Mouse (Mus musculus) liver, embryonic 15.5 days (tissue): Measurements from ENCODE around the gene Cenpo. TPM values are rescaled to one million over a fixed set of nuclear protein-coding genes. Genes with fewer than 3 reads are reported as not detected.
A peak's percentile ranks its signal among the peaks of the same experiment; 100 is the strongest.
"Not testable (repeated sequence)": the region's sequence is repeated elsewhere in the genome, so short reads cannot be mapped to it uniquely, and the experiment has no call there.

Source experiments
- ATAC-seq: fragments of 200-750 bp; cut with Nextera tagmentation; 2 replicates; pipeline ENCODE4 v1.8.0; 2017; ENCODE audit warnings: moderate number of reproducible peaks, mild to moderate bottlenecking, moderate library complexity; ENCODE audit not compliant: insufficient read depth
- H3K27ac ChIP-seq: fragments of 300-500 bp; sonication (generic); replicated peaks from 2 replicates; pipeline ENCODE4 v1.5.1; 2015; ENCODE audit warnings: mild to moderate bottlenecking, inconsistent platforms
- H3K27me3 ChIP-seq: fragments of 300-500 bp; sonication (generic); 2 replicates; pipeline ENCODE4 v1.6.1; 2015; ENCODE audit warnings: mild to moderate bottlenecking, inconsistent platforms
- H3K36me3 ChIP-seq: fragments of 300-500 bp; sonication (generic); replicated peaks from 2 replicates; pipeline ENCODE4 v1.6.1; 2015; ENCODE audit warnings: moderate library complexity, mild to moderate bottlenecking, inconsistent platforms
- H3K4me1 ChIP-seq: fragments of 300-500 bp; sonication (generic); replicated peaks from 2 replicates; pipeline ENCODE4 v1.6.1; 2015; ENCODE audit warnings: inconsistent platforms
- H3K4me2 ChIP-seq: fragments of 300-500 bp; sonication (generic); 2 replicates; pipeline ENCODE4 v1.6.1; 2015; ENCODE audit warnings: moderate library complexity, mild to moderate bottlenecking, inconsistent platforms
- H3K4me3 ChIP-seq: fragments of 300-500 bp; sonication (generic); replicated peaks from 2 replicates; pipeline ENCODE4 v1.5.1; 2015; ENCODE audit warnings: mild to moderate bottlenecking, inconsistent platforms
- H3K9ac ChIP-seq: fragments of 300-500 bp; sonication (generic); 2 replicates; pipeline ENCODE4 v1.6.1; 2015; ENCODE audit warnings: moderate library complexity, mild to moderate bottlenecking, inconsistent platforms
- H3K9me3 ChIP-seq: fragments of 300-500 bp; sonication (generic); replicated peaks from 2 replicates; pipeline ENCODE4 v1.6.1; 2016; ENCODE audit warnings: inconsistent platforms
- WGBS: fragments of 180-500 bp; shearing (Covaris S2); methylation state at CpG from one replicate; pipeline ENCODE4 v1.1.7; 2015; ENCODE audit warnings: mixed read lengths; ENCODE audit not compliant: insufficient replicate concordance; 5-methylcytosine and 5-hydroxymethylcytosine counted together
- polyA plus RNA-seq: library from polyadenylated mRNA; unstranded; fragments of >200 nt; fragmentation: Nextera tagmentation; extraction: Ambion mirVana; gene quantifications from 2 replicates; pipeline ENCODE4 v1.2.1, GENCODE M21; 2015

Gene Cenpo
- polyA plus RNA-seq = 9.8 and 10.5 TPM in 2 replicates

GRCm38 (mm10) chr12:4233572-4234508, at the start of gene Cenpo, which contains the start of gene Ptrhd1:
TSS of gene Cenpo (minus strand) at chr12:4234294.
TSS of gene Ptrhd1 (plus strand) at chr12:4234027.
- Histone ChIP-seq H3K9me3 (no peaks in the 10 kb centered on the region), H3K27me3 (no peaks in the 10 kb centered on the region), H3K4me2 (peak within 1 kb of the TSS; percentile 78), H3K4me3 (peak within 1 kb of the TSS; percentile 81), H3K36me3 (peaks cover 22% of the 10 kb centered on the region), H3K4me1 (peaks cover 23% of the 10 kb centered on the region), H3K27ac (peak within 1 kb of the TSS; percentile 92), H3K9ac (peak within 1 kb of the TSS; percentile 69)
- under 1% methylated on average over 50 of the region's 50 CpGs for WGBS
- peak; percentile 95 for ATAC-seq

GRCm38 (mm10) chr12:4279878-4280277, 45.8 kb upstream of the Cenpo start:
- Histone ChIP-seq H3K9me3 (no peaks in the 10 kb centered on the region), H3K27me3 (no peaks in the 10 kb centered on the region), H3K9ac (no peak overlapping the region), H3K4me2 (no peak overlapping the region), H3K4me1 (peaks cover 10% of the 10 kb centered on the region), H3K4me3 (no peak overlapping the region), H3K36me3 (peaks cover 2% of the 10 kb centered on the region; the same call in 1 of the 2 replicates), H3K27ac (no peak overlapping the region)
- peak; percentile 49 for ATAC-seq
- 54% methylated on average over 3 of the region's 3 CpGs for WGBS

- H3K9me3 ChIP-seq = no peaks in the 10 kb centered on the region
- H3K27ac ChIP-seq = no peak overlapping the region
- H3K27me3 ChIP-seq = no peaks in the 10 kb centered on the region
- no peak overlapping the region for H3K4me3 ChIP-seq
- WGBS = 58% methylated on average over 3 of the region's 3 CpGs
- no peak overlapping the region for H3K4me2 ChIP-seq
- H3K4me1 ChIP-seq = peaks cover 10% of the 10 kb centered on the region
- no peak for ATAC-seq
- H3K9ac ChIP-seq = no peak overlapping the region
- peaks cover 7% of the 10 kb centered on the region; the same call in 1 of the 2 replicates for H3K36me3 ChIP-seq
These were observed 45.1 kb upstream of the Cenpo start for GRCm38 (mm10) chr12:4278978-4279755.

GRCm38 (mm10) chr12:4271078-4271477, 37.0 kb upstream of the Cenpo start:
- Histone ChIP-seq H3K9ac (no peak overlapping the region), H3K4me1 (no peaks in the 10 kb centered on the region), H3K27ac (no peak overlapping the region), H3K27me3 (no peaks in the 10 kb centered on the region), H3K4me3 (no peak overlapping the region), H3K9me3 (no peaks in the 10 kb centered on the region), H3K4me2 (no peak overlapping the region), H3K36me3 (peaks cover 12% of the 10 kb centered on the region; the same call in 1 of the 2 replicates)
- no peak for ATAC-seq
- WGBS = 82% methylated on average over 6 of the region's 6 CpGs

- Histone ChIP-seq H3K27ac (no peak overlapping the region), H3K9ac (no peak overlapping the region), H3K9me3 (no peaks in the 10 kb centered on the region), H3K4me1 (no peaks in the 10 kb centered on the region), H3K27me3 (no peaks in the 10 kb centered on the region), H3K36me3 (0 out of 2 replicates have a peak, but pooled peaks cover 5% of the 10 kb centered on the region), H3K4me3 (no peak overlapping the region), H3K4me2 (no peak overlapping the region)
- no peak for ATAC-seq
- WGBS = 75% methylated on average over 4 of the region's 4 CpGs
These were observed 33.7 kb upstream of the Cenpo start for GRCm38 (mm10) chr12:4267765-4268164.

GRCm38 (mm10) chr12:4252742-4253655, 18.9 kb upstream of the Cenpo start:
- Histone ChIP-seq H3K27me3 (no peaks in the 10 kb centered on the region), H3K4me1 (peaks cover 18% of the 10 kb centered on the region), H3K36me3 (no peaks in the 10 kb centered on the region), H3K9me3 (no peaks in the 10 kb centered on the region), H3K9ac (no peak overlapping the region), H3K27ac (peak overlapping the region; percentile 54), H3K4me3 (0 out of 2 replicates have a peak overlapping the region, but pooled peaks have one; percentile 0), H3K4me2 (peak overlapping the region; percentile 45)
- WGBS = 37% methylated on average over 16 of the region's 16 CpGs
- ATAC-seq = peak; percentile 96

GRCm38 (mm10) chr12:4249786-4250185, 15.7 kb upstream of the Cenpo start:
- Histone ChIP-seq H3K36me3 (no peaks in the 10 kb centered on the region), H3K27ac (no peak overlapping the region), H3K27me3 (no peaks in the 10 kb centered on the region), H3K4me1 (peaks cover 18% of the 10 kb centered on the region), H3K4me3 (no peak overlapping the region), H3K9ac (no peak overlapping the region), H3K9me3 (no peaks in the 10 kb centered on the region), H3K4me2 (no peak overlapping the region)
- ATAC-seq = no peak
- 75% methylated on average over 6 of the region's 6 CpGs for whole genome bisulfite sequencing

- Histone ChIP-seq H3K36me3 (no peaks in the 10 kb centered on the region), H3K9ac (no peak overlapping the region), H3K27ac (no peak overlapping the region), H3K9me3 (no peaks in the 10 kb centered on the region), H3K4me3 (no peak overlapping the region), H3K27me3 (no peaks in the 10 kb centered on the region), H3K4me1 (no peaks in the 10 kb centered on the region), H3K4me2 (no peak overlapping the region)
- ATAC-seq = no peak
- 74% methylated on average over 10 of the region's 10 CpGs for WGBS
These were observed 11.6 kb upstream of the Cenpo start for GRCm38 (mm10) chr12:4245742-4246141.

- H3K9me3 ChIP-seq = no peaks in the 10 kb centered on the region
- no peak overlapping the region for H3K4me2 ChIP-seq
- H3K27me3 ChIP-seq = no peaks in the 10 kb centered on the region
- H3K27ac ChIP-seq = no peak overlapping the region
- H3K4me3 ChIP-seq = no peak overlapping the region
- ATAC-seq = no peak
- H3K36me3 ChIP-seq = no peaks in the 10 kb centered on the region
- no peak overlapping the region for H3K9ac ChIP-seq
- H3K4me1 ChIP-seq = no peaks in the 10 kb centered on the region
- WGBS = 53% methylated on average over 2 of the region's 2 CpGs
These were observed 9.7 kb upstream of the Cenpo start for GRCm38 (mm10) chr12:4243805-4244204.

- H3K27ac ChIP-seq, H3K4me2 ChIP-seq, ATAC-seq, H3K4me3 ChIP-seq, H3K4me1 ChIP-seq, H3K9me3 ChIP-seq, H3K9ac ChIP-seq, H3K27me3 ChIP-seq, H3K36me3 ChIP-seq: not testable (repeated sequence)
- WGBS = 70% methylated on average over 8 of the region's 8 CpGs
These were observed 6.2 kb upstream of the Cenpo start for GRCm38 (mm10) chr12:4240281-4240680.
